Mouse (Mus musculus) midbrain, embryonic 15.5 days (tissue): ENCODE data around the gene Rpl36a-ps1. TPM values are rescaled to one million over a fixed set of nuclear protein-coding genes. Genes with fewer than 3 reads are reported as not detected.
A peak's percentile ranks its signal among the peaks of the same experiment; 100 is the strongest.

ENCODE experiments used
- ATAC-seq: fragments of 200-750 bp; cut with Nextera tagmentation; replicated peaks from 2 replicates; pipeline ENCODE4 v1.8.0; 2017; ENCODE audit warnings: moderate TSS enrichment
- H3K27ac ChIP-seq: fragments of 300-500 bp; sonication (generic); 2 replicates; pipeline ENCODE4 v1.5.1; 2015; ENCODE audit warnings: mild to moderate bottlenecking, inconsistent platforms
- H3K27me3 ChIP-seq: fragments of 300-500 bp; sonication (generic); replicated peaks from 2 replicates; pipeline ENCODE4 v1.6.1; 2015; ENCODE audit warnings: inconsistent platforms
- H3K36me3 ChIP-seq: fragments of 300-500 bp; sonication (generic); replicated peaks from 2 replicates; pipeline ENCODE4 v1.6.1; 2015; ENCODE audit warnings: inconsistent platforms
- H3K4me1 ChIP-seq: fragments of 300-500 bp; sonication (generic); 2 replicates; pipeline ENCODE4 v1.6.1; 2015; ENCODE audit warnings: inconsistent platforms
- H3K4me2 ChIP-seq: fragments of 300-500 bp; sonication (generic); 2 replicates; pipeline ENCODE4 v1.6.1; 2015; ENCODE audit warnings: inconsistent platforms, mild to moderate bottlenecking, moderate library complexity
- H3K4me3 ChIP-seq: fragments of 300-500 bp; sonication (generic); 2 replicates; pipeline ENCODE4 v1.5.1; 2015; ENCODE audit warnings: mild to moderate bottlenecking, inconsistent platforms
- H3K9ac ChIP-seq: fragments of 300-500 bp; sonication (generic); 2 replicates; pipeline ENCODE4 v1.6.1; 2015; ENCODE audit warnings: mild to moderate bottlenecking, inconsistent platforms
- H3K9me3 ChIP-seq: fragments of 300-500 bp; sonication (generic); 2 replicates; pipeline ENCODE4 v1.6.1; 2016; ENCODE audit warnings: inconsistent platforms
- WGBS: fragments of 180-500 bp; shearing (Covaris S2); methylation state at CpG from one replicate; pipeline ENCODE4 v1.1.7; 2015; ENCODE audit warnings: mixed read lengths; 5-methylcytosine and 5-hydroxymethylcytosine counted together
- polyA plus RNA-seq: library from polyadenylated mRNA; unstranded; fragments of >200 nt; fragmentation: Nextera tagmentation; extraction: Ambion mirVana; gene quantifications from 2 replicates; pipeline ENCODE4 v1.2.1, GENCODE M21; 2015

Rpl36a-ps1 gene
- polyA plus RNA-seq, 1 experiment from 2014 or later, result not detected

DNA sequence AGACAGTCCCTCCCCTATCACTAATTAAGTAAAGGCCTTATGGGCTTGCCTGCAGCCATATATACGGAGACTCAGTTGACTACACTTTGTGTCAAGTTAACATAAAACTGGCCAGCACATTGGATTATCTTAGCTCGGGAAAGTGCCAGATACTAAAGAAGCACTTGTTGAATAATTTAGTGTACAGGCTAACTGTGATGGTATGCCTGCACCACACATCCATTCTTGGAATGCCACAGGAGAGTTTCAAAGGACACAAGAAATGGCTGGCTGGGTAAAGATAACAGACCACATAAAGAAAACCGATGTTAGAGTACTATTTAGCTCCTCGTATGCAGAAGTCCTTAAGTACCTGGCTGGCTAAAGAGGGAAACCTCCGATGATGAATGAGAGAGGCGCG is 24.6 kb upstream of the Rpl36a-ps1 start:
- Histone ChIP-seq H3K27ac (no peak overlapping the region), H3K9ac (no peak overlapping the region), H3K4me3 (no peak overlapping the region), H3K27me3 (no peaks in the 10 kb centered on the region), H3K36me3 (no peaks in the 10 kb centered on the region), H3K4me2 (no peak overlapping the region), H3K4me1 (no peaks in the 10 kb centered on the region), H3K9me3 (no peaks in the 10 kb centered on the region)
- no peak for ATAC-seq
- WGBS, result 88% methylated on average over 7 of the region's 7 CpGs

- Histone ChIP-seq H3K36me3 (no peaks in the 10 kb centered on the region), H3K27me3 (no peaks in the 10 kb centered on the region), H3K9ac (no peak overlapping the region), H3K4me3 (no peak overlapping the region), H3K9me3 (no peaks in the 10 kb centered on the region), H3K4me2 (no peak overlapping the region), H3K27ac (no peak overlapping the region), H3K4me1 (no peaks in the 10 kb centered on the region)
- ATAC-seq, result no peak
- WGBS, result 63% methylated on average over 2 of the region's 2 CpGs
These were observed 16.8 kb upstream of the Rpl36a-ps1 start for GRCm38 (mm10) chr14:99010920-99011313.

GRCm38 (mm10) chr14:99010224-99010919 is 16.3 kb upstream of the Rpl36a-ps1 start:
- H3K27me3 ChIP-seq, result no peaks in the 10 kb centered on the region
- no peaks in the 10 kb centered on the region for H3K4me1 ChIP-seq
- no peak overlapping the region for H3K27ac ChIP-seq
- H3K9me3 ChIP-seq, result no peaks in the 10 kb centered on the region
- H3K4me3 ChIP-seq, result no peak overlapping the region
- no peak overlapping the region for H3K9ac ChIP-seq
- WGBS, result 64% methylated on average over 8 of the region's 8 CpGs
- H3K36me3 ChIP-seq, result no peaks in the 10 kb centered on the region
- ATAC-seq, result no peak
- H3K4me2 ChIP-seq, result no peak overlapping the region

GRCm38 (mm10) chr14:98992482-98992881 is 1.6 kb downstream of the Rpl36a-ps1 start:
- ATAC-seq, result no peak
- Histone ChIP-seq H3K27me3 (no peaks in the 10 kb centered on the region), H3K4me2 (no peak overlapping the region), H3K9ac (no peak overlapping the region), H3K4me1 (no peaks in the 10 kb centered on the region), H3K9me3 (no peaks in the 10 kb centered on the region), H3K36me3 (no peaks in the 10 kb centered on the region), H3K27ac (no peak overlapping the region), H3K4me3 (no peak overlapping the region)
- WGBS, result 82% methylated on average over 2 of the region's 2 CpGs

- Histone ChIP-seq H3K9me3 (no peaks in the 10 kb centered on the region), H3K4me2 (no peak overlapping the region), H3K36me3 (no peaks in the 10 kb centered on the region), H3K27ac (no peak overlapping the region), H3K4me1 (no peaks in the 10 kb centered on the region), H3K9ac (no peak overlapping the region), H3K27me3 (no peaks in the 10 kb centered on the region), H3K4me3 (no peak overlapping the region)
- no peak for ATAC-seq
- 37% methylated on average over 3 of the region's 3 CpGs for WGBS
These were observed 3.5 kb downstream of the Rpl36a-ps1 start for GRCm38 (mm10) chr14:98990636-98991035.

GRCm38 (mm10) chr14:98989818-98990217 is 4.3 kb downstream of the Rpl36a-ps1 start:
- no peaks in the 10 kb centered on the region for H3K4me1 ChIP-seq
- H3K36me3 ChIP-seq, result no peaks in the 10 kb centered on the region
- no peak overlapping the region for H3K4me2 ChIP-seq
- no peak overlapping the region for H3K4me3 ChIP-seq
- no peak overlapping the region for H3K9ac ChIP-seq
- 30% methylated on average over 3 of the region's 3 CpGs for WGBS
- H3K9me3 ChIP-seq, result no peaks in the 10 kb centered on the region
- no peak overlapping the region for H3K27ac ChIP-seq
- no peak for ATAC-seq
- H3K27me3 ChIP-seq, result no peaks in the 10 kb centered on the region

DNA sequence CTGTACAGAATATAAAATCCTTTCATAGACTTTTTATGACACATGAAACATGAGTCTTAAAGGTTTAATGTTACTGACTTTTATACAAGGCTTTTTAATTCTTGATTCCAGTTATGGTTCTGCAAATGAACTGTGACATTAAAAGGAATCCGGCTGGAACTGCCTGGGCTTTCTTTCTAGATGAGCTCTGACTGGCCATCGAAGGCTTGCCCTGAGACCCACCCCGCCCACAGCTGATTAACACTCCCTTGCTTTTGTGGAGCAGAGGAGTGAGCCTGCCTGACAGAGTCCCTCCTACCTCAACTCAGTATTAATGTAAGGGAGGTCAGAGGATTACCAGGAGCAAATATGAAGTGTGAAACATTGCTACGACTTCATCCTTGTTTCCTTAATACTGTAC is 22.2 kb downstream of the Rpl36a-ps1 start:
- Histone ChIP-seq H3K9me3 (no peaks in the 10 kb centered on the region), H3K4me2 (no peak overlapping the region), H3K27me3 (no peaks in the 10 kb centered on the region), H3K36me3 (no peaks in the 10 kb centered on the region), H3K4me1 (no peaks in the 10 kb centered on the region), H3K27ac (no peak overlapping the region), H3K4me3 (no peak overlapping the region), H3K9ac (no peak overlapping the region)
- 23% methylated on average over 4 of the region's 4 CpGs for WGBS
- ATAC-seq, result no peak

DNA sequence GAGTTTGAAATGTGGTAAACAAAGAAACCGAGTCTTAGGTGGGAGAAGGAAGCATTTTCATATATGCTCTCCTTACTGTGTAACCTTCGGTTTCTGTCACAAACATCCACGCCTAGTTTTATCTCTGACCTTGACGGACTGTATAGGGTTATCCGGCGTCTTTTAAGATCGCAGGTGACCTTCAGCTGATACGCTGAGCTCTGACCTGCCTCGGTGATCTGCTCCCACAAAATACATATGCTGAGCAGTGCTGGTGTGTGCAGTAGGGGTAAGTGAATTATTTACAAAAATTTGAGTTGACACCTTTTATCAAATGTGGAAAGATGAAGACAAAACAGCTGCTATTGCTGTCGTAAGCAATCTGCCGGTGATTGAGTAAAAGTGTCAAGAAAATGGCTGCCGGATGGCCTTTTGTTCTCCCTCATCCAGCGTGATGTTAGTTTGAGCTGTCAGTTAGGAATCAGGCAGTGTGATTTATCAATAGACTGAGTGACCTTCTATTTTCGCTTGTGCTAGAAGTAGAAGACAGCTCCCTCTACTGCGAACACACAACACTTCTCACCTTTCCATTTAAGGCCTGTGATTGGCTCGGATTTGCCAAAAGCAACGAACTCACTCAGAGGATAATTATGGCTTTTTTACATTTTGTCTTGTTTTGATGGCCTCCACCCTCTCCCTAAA is 35.0 kb downstream of the Rpl36a-ps1 start:
- WGBS, result 67% methylated on average over 17 of the region's 17 CpGs
- no peak overlapping the region for H3K9ac ChIP-seq
- ATAC-seq, result peak; percentile 86
- H3K4me1 ChIP-seq, result peaks cover 5% of the 10 kb centered on the region; the same call in 1 of the 2 replicates
- no peaks in the 10 kb centered on the region for H3K9me3 ChIP-seq
- no peaks in the 10 kb centered on the region for H3K27me3 ChIP-seq
- H3K4me2 ChIP-seq, result no peak overlapping the region
- H3K4me3 ChIP-seq, result no peak overlapping the region
- no peak overlapping the region for H3K27ac ChIP-seq
- no peaks in the 10 kb centered on the region for H3K36me3 ChIP-seq

DNA sequence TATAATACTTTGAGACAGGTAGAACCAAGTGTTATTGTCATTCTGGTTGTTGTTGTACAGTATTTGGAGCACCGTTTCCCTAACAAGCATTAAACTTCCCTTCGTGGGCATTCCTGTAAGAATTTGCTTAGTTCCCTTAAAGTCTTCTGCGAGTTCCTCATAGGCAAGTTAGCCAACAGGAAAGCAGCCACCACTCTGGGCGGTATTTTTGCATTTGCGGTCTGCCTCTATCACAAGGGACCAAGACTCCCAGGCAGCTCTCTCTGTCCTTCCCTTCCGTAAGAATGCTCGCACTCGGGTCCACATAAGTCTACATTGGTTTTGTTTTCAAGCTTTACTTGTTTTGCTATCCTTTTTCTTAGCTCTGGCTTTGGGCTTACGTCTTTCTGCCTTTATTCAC is 37.3 kb downstream of the Rpl36a-ps1 start:
- no peak overlapping the region for H3K4me3 ChIP-seq
- H3K4me2 ChIP-seq, result no peak overlapping the region
- no peaks in the 10 kb centered on the region for H3K27me3 ChIP-seq
- ATAC-seq, result no peak
- H3K36me3 ChIP-seq, result no peaks in the 10 kb centered on the region
- H3K9me3 ChIP-seq, result no peaks in the 10 kb centered on the region
- H3K27ac ChIP-seq, result no peak overlapping the region
- peaks cover 5% of the 10 kb centered on the region; the same call in 1 of the 2 replicates for H3K4me1 ChIP-seq
- H3K9ac ChIP-seq, result no peak overlapping the region
- WGBS, result 90% methylated on average over 9 of the region's 9 CpGs

- Histone ChIP-seq H3K4me1 (no peaks in the 10 kb centered on the region), H3K27ac (no peak overlapping the region), H3K4me2 (no peak overlapping the region), H3K4me3 (no peak overlapping the region), H3K9me3 (no peaks in the 10 kb centered on the region), H3K9ac (no peak overlapping the region), H3K36me3 (no peaks in the 10 kb centered on the region), H3K27me3 (no peaks in the 10 kb centered on the region)
- 91% methylated on average over 7 of the region's 7 CpGs for WGBS
- no peak for ATAC-seq
These were observed 41.7 kb downstream of the Rpl36a-ps1 start for GRCm38 (mm10) chr14:98952441-98952840.

- 58% methylated on average over 4 of the region's 4 CpGs for WGBS
- no peaks in the 10 kb centered on the region for H3K36me3 ChIP-seq
- H3K9ac ChIP-seq, result no peak overlapping the region
- no peak overlapping the region for H3K4me2 ChIP-seq
- no peak for ATAC-seq
- H3K4me1 ChIP-seq, result no peaks in the 10 kb centered on the region
- no peak overlapping the region for H3K27ac ChIP-seq
- H3K9me3 ChIP-seq, result no peaks in the 10 kb centered on the region
- no peaks in the 10 kb centered on the region for H3K27me3 ChIP-seq
- no peak overlapping the region for H3K4me3 ChIP-seq
These were observed 42.4 kb downstream of the Rpl36a-ps1 start for GRCm38 (mm10) chr14:98951626-98952290.
